Mouse (Mus musculus) left cerebral cortex, postnatal 4 days (tissue): Measurements from ENCODE around the gene Cd28. TPM values are rescaled to one million over a fixed set of nuclear protein-coding genes. Genes with fewer than 3 reads are reported as not detected.

Experiments
- total RNA-seq, 2 experiments: library from RNA; stranded (reverse); gene quantifications; 2 replicates each; pipeline ENCODE4 v1.2.3; 2021

Gene Cd28
- total RNA-seq, 2 experiments from 2014 or later: 0.12 TPM; not detected in 1

Other genes starting within 250 kb of the Cd28 start
- gene Raph1, start 149.7 kb upstream of the Cd28 start, total RNA-seq: 100 to 1,000 TPM; 103 to 112 TPM
- not detected for gene Ctla4, start 170.2 kb downstream of the Cd28 start, total RNA-seq